ENCODE assay signal across 8 mouse cellular contexts in the genomic region with DNA sequence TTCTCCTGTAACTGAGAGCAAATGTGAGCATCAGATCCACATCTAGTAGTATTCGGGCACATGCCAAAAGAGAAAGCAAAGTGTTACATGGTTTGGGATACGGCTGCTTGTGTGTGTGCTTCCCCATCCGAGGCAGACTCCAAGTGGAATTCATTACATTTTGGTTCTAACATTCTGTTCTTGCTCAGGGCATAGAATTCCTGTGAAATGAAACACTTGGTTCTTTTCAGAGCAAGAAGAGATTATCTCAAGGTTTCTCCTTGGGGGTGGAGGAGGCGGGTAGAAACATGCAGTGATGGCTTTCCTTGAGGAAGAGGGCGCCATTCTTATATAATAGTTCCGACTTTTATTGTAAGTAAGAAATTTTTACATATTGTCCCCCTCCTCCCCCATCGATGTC. TPM values are rescaled to one million over a fixed set of nuclear protein-coding genes. Genes with fewer than 3 reads are reported as not detected.
DNase-seq lines count a peak whose midpoint lies in the region; ATAC-seq and TF ChIP-seq lines count a peak whose summit lies in the region.

No protein-coding gene starts in this region.

- no peaks in the 10 kb centered on the region for H3K9me3 ChIP-seq in lung, embryonic 14.5 days (ENCODE audit: low read depth, low read length)
- H3K9me3 ChIP-seq in forebrain, embryonic 13.5 days (replicated peaks): no peaks in the 10 kb centered on the region
- no peaks in the 10 kb centered on the region for H3K9me3 ChIP-seq in liver, embryonic 12.5 days (replicated peaks)

- ATAC-seq in lung, embryonic 14.5 days (ENCODE audit: insufficient read depth): no peak
- ATAC-seq in forebrain, embryonic 13.5 days: no peak
- ATAC-seq in liver, embryonic 12.5 days: no peak
- ATAC-seq in megakaryocyte-erythroid progenitor cell, adult 5-6 weeks (replicated peaks; ENCODE audit: low FRiP score, low TSS enrichment, poor library complexity, severe bottlenecking): no peak

- peak overlapping the region; percentile 65 for H3K4me2 ChIP-seq in lung, embryonic 14.5 days
- peak overlapping the region; percentile 81 for H3K4me2 ChIP-seq in forebrain, embryonic 13.5 days
- peak overlapping the region; percentile 89 for H3K4me2 ChIP-seq in liver, embryonic 12.5 days

- WGBS in lung, embryonic 14.5 days: 22% methylated on average over 7 of the region's 7 CpGs
- 45% methylated on average over 7 of the region's 7 CpGs for WGBS in forebrain, embryonic 13.5 days
- 18% methylated on average over 7 of the region's 7 CpGs for WGBS in liver, embryonic 12.5 days (ENCODE audit: insufficient replicate concordance)

- H3K9ac ChIP-seq in lung, embryonic 14.5 days: peak overlapping the region; percentile 97
- no peak overlapping the region for H3K9ac ChIP-seq in forebrain, embryonic 13.5 days
- peak overlapping the region; percentile 99 for H3K9ac ChIP-seq in liver, embryonic 12.5 days

- peak; percentile 61 for DNase-seq in adrenal gland, adult 2 months
- DNase-seq in adrenal gland, postnatal 4 days (ENCODE audit: low spot score in 2 of 2): no peak
- peak; percentile 50 for DNase-seq in lung, embryonic 14.5 days
- DNase-seq in lung, postnatal 4 days: no peak
- DNase-seq in kidney, postnatal 14 days: no peak

- 0 out of 2 replicates have a peak, but pooled peaks have one; percentile 4 for TF ChIP-seq CTCF in lung, embryonic 14.5 days (IDR thresholded peaks at IDR 0.05; ENCODE audit: low read depth)

- peak overlapping the region; percentile 95 for H3K4me3 ChIP-seq in lung, embryonic 14.5 days (ENCODE audit: low read depth, low read length)
- H3K4me3 ChIP-seq in forebrain, embryonic 13.5 days: peak overlapping the region; percentile 85; the same call in 1 of the 2 replicates
- peak overlapping the region; percentile 85 for H3K4me3 ChIP-seq in liver, embryonic 12.5 days

- no peaks in the 10 kb centered on the region for H3K36me3 ChIP-seq in lung, embryonic 14.5 days (ENCODE audit: insufficient read depth)
- no peaks in the 10 kb centered on the region for H3K36me3 ChIP-seq in forebrain, embryonic 13.5 days (ENCODE audit: poor library complexity, severe bottlenecking)
- peaks cover 3% of the 10 kb centered on the region; the same call in 1 of the 2 replicates for H3K36me3 ChIP-seq in liver, embryonic 12.5 days

- H3K4me1 ChIP-seq in lung, embryonic 14.5 days (ENCODE audit: insufficient read depth): peaks cover 27% of the 10 kb centered on the region
- H3K4me1 ChIP-seq in forebrain, embryonic 13.5 days: peaks cover 45% of the 10 kb centered on the region
- peaks cover 76% of the 10 kb centered on the region for H3K4me1 ChIP-seq in liver, embryonic 12.5 days

- H3K27me3 ChIP-seq in lung, embryonic 14.5 days (ENCODE audit: insufficient read depth, low read length): no peaks in the 10 kb centered on the region
- no peaks in the 10 kb centered on the region for H3K27me3 ChIP-seq in forebrain, embryonic 13.5 days
- H3K27me3 ChIP-seq in liver, embryonic 12.5 days (replicated peaks): no peaks in the 10 kb centered on the region

- peak overlapping the region; percentile 99 for H3K27ac ChIP-seq in lung, embryonic 14.5 days (ENCODE audit: low read depth)
- no peak overlapping the region for H3K27ac ChIP-seq in forebrain, embryonic 13.5 days
- H3K27ac ChIP-seq in liver, embryonic 12.5 days: peak overlapping the region; percentile 95

RNA-seq across cellular contexts. Expression of a gene that starts 30.6 kb away (rescaled TPM):
- 100 to 1,000 TPM; 563 to 574 TPM for total RNA-seq in adrenal gland, adult 2 months (2021)
- polyA plus RNA-seq in adrenal gland, adult 2 months (2012; rRNA removed): 174 and 252 TPM in 2 replicates
- total RNA-seq in adrenal gland, postnatal 4 days (2021): 100 to 1,000 TPM; 374 to 436 TPM
- polyA plus RNA-seq in lung, embryonic 14.5 days (2014; fragmentation: Nextera tagmentation; extraction: Ambion mirVana): 199 and 201 TPM in 2 replicates
- 38.8 and 39.9 TPM in 2 replicates for polyA plus RNA-seq in forebrain, embryonic 13.5 days (2015; fragmentation: Nextera tagmentation; extraction: Ambion mirVana)
- polyA plus RNA-seq in liver, embryonic 12.5 days (2016; fragmentation: Nextera tagmentation; extraction: Ambion mirVana): 169 and 171 TPM in 2 replicates
- total RNA-seq in megakaryocyte-erythroid progenitor cell, adult 5-6 weeks (2014; fragmentation: Nextera tagmentation): 524 and 588 TPM in 2 replicates
- 726 and 751 TPM in 2 replicates for total RNA-seq in megakaryocyte-erythroid progenitor cell, adult 5-6 weeks (2017)

Comparison
In these comparisons a context has a peak if more than half of its experiments do, and no peak if none do; other contexts are left out.
1. DNase-seq: peak in adrenal gland, adult 2 months (single experiment) and lung, embryonic 14.5 days (single experiment); none in adrenal gland, postnatal 4 days (0 of 2), lung, postnatal 4 days (0 of 2) and kidney, postnatal 14 days (single experiment).
2. Peak in every context shown above with its lines, with median percentiles within 50 percentile points of each other: H3K4me2 ChIP-seq and H3K4me3 ChIP-seq.